Mouse (Mus musculus): ENCODE results near the gene Gm42417.

The Gm42417 gene

GRCm38 (mm10) chr1:36564101-36564500, 24.9 kb upstream of the Gm42417 start:
- no peak for DNase-seq (ENCODE audit: low spot score)

DNA sequence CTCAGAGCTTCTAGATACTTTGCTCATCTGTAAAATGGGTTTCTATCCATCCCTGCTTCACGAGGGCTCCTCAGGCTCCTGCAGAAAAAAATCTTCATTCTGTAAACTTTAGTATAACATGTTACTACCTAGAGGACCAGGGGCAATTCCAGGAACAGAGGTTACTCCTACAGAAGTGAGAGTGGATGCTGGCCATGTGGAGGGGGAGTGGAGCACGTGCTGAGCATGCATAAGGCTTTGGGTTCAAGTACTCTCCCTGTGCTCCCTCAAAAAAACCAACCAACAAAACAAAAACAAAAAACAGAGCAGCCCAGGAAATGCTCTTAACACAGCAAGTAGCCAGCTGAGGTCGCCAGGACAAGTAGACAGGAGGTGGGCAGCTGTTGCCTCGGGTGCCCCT, 24.4 kb upstream of the Gm42417 start:
- no peak for DNase-seq (ENCODE audit: low spot score)

DNA sequence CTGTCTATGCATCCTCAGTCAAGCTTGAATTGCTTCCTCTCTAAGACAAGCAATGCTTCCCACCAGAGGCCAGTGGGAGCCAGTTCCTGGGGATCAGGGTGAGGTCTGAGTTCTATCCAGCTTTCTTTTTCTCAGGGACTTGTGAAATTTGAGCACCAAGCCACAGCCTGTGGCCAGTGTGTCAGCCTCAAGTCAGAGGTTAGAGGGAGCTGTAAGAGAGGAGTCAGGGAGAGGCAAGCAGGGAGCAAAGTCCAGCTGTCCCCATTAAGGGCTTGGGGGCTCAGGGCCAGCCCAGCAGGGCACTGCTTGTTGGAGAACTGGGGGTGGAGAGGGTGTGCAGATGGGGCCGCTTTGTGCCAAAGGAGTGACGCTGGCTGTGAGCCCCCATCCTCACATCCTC, 24.0 kb upstream of the Gm42417 start:
- peak; percentile 69 for DNase-seq (ENCODE audit: low spot score)

GRCm38 (mm10) chr1:36562388-36562787, 23.2 kb upstream of the Gm42417 start:
- no peak for DNase-seq (ENCODE audit: low spot score)

- no peak for DNase-seq (ENCODE audit: low spot score)
Observed at GRCm38 (mm10) chr1:36560903-36561302, 21.7 kb upstream of the Gm42417 start.

DNA sequence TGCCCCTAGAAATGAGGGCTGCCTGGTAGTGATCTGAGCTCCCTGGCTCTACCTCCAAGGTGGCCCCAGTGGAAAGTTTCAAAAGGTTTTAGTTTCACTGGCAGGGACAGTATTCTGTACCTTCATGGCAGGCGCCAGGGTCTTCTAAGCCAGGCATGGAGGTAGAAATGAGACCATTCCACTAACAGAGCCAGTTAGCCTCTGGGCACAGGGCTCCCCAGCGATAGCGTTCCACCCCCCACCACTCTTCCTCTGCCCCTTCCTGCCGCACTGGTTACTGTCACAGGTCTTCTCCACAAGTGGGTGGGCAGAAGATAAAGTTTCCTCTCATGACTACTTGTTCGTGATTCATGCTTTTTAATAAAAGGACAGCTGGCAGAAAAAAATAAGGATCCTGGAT, 20.7 kb upstream of the Gm42417 start:
- DNase-seq (ENCODE audit: low spot score) = no peak

DNA sequence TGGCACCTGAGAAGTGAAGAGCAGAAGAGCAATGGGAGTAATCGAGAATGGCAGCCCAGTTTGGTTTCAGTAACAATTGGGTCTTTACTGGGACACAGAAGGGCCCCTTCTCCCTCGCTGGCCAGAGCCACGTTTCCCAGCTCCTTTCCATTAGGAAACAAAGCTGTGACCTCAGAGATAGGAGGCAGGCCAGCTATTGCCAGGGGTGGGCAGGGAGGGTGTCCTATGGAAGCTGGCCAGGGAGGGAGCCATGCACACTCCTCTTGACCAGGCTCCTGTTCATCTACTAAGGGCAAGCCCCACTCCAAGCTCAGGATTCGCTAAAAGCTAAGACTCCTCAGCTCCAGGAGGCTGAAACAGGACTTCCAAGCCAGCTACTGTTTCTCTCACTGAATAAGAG, 20.0 kb upstream of the Gm42417 start:
- DNase-seq (ENCODE audit: low spot score) = no peak

GRCm38 (mm10) chr1:36558031-36558993, 19.1 kb upstream of the Gm42417 start, which contains the start of gene Sema4c:
Gene Sema4c (minus strand): TSS chr1:36558349.
- DNase-seq (ENCODE audit: low spot score) = peak; percentile 41

GRCm38 (mm10) chr1:36557457-36558011, 18.3 kb upstream of the Gm42417 start:
- DNase-seq (ENCODE audit: low spot score) = no peak

GRCm38 (mm10) chr1:36556553-36557456, 17.6 kb upstream of the Gm42417 start:
- peak; percentile 90 for DNase-seq (ENCODE audit: low spot score)

GRCm38 (mm10) chr1:36555798-36556395, 16.7 kb upstream of the Gm42417 start:
- DNase-seq (ENCODE audit: low spot score) = peak; percentile 27

- DNase-seq (ENCODE audit: low spot score) = no peak
Observed at GRCm38 (mm10) chr1:36554633-36555399, 15.6 kb upstream of the Gm42417 start.

DNA sequence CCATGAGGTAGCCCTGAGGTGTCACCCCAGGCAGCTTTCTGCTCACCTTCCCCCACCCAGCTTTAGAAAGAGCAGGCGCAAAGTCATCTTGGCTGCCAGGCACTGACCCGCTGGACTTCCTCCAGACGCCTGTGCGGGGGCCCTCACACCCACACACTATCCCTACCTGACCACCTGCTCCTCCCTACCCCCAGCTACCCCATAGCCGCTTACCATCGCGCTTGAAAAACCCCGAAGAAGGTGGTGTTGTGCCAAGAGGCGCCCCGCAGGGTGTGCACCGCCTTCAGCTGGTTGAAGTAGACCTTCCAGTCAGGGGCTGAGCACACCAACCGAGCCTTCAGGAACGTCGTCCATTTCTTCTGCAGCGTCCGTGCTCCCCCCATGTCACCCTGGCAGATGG, 13.3 kb upstream of the Gm42417 start:
- DNase-seq (ENCODE audit: low spot score) = no peak

GRCm38 (mm10) chr1:36551904-36552303, 12.7 kb upstream of the Gm42417 start:
- DNase-seq (ENCODE audit: low spot score) = no peak

DNA sequence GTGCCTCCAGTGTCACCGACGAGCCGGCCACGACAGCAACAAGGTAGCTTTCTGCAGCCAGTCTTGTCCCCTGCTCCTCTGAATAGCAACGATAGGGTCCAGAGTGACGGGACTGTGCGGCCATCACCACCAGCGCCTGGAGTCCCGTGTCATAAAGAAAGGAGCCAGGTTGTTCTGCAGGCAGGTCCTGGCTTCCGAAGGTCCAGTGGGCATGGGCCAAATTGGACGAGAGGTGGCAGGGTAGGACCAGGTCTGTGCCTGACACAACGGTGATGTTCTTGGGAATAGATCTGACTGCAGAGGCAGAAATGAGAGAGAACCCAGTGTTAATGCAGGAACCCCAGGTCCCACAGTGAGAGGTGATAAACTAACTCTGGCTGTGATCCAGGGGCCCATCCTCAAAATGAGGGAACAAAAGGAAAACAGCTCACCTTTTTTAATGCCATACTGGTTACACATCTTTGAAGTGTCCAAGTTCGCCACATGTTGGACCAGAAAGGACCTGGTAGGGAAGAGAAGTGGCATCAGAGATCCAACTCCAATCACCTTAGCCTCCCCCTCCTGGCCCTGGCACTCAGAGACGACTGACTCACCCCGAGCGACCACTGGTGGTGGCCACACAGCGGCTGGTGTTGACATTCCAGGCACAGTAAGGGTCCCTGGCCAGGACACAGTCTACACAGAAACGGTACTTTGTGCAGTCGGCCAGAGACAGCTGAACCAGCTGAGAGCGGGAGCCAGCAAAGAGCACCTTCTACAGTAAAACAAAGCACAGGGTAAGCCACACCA, 11.0 kb upstream of the Gm42417 start:
- DNase-seq (ENCODE audit: low spot score) = no peak

DNA sequence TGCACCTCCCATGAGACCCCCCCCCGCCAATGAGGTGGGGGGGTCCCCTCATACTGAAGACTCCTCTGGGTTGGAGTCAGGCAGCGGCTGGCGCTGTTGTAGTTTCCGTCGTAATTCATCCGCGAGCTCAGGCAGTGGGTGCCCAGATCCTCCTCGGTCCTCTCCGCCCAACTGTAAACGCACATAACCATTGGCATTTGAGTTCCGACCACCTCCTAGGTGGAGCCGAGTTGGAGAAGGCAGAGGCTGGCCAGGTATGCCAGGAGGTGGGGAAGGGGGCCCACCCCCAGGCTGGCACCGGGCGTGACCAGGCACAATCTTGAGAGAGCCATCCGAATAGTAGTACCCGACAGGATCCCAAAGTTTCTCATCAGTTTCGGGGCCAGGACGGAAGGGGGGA, 10.3 kb upstream of the Gm42417 start:
- DNase-seq (ENCODE audit: low spot score) = no peak

DNA sequence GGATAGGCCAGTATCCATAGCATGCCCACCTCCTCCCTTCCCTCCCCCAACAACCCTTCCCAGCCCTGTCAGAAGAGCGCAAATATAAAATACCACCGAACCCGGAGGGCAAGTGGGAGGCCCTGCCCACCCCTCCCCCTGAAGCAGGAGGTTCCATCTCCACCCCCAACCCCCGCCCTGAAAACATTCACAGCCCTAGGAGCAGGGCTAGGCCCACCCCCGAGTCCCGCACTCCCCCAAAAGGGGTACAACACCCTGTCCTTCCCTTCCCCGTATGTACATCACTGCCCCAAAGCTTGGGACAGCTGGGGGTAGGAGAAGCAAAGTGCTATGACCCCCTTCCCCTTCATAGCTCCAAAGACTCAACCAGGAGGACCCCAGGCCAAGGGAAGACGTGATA, 9.5 kb upstream of the Gm42417 start:
- DNase-seq (ENCODE audit: low spot score) = no peak

DNA sequence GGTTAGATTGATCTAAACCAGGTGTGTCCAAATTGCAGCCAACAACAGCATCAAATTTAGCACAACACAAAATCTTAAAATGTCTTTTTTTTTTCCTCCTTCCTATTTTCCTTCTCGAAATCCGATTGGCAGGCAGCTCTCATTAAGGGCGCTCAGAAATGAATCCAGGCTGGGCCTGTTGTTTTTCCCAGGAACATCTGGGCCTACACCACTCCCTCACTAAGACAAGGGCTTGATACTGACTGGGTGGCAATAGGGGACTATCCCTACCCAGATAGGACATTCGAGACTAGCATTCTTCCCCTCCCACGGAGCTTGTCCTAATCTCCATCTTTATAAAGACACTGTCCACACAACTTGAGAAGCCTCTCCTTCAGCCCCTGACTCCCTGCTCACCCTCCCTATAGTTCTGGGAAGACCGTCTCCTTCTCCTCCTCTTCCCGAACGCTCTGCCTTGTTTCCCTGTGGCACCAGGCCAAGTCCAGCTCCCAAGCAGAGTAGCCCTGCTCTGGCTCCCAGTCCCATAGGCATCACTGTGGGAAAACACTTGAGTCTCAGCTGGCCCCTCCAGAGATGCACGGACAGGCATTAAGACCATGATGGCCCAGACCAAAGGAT, 8.9 kb upstream of the Gm42417 start:
- DNase-seq (ENCODE audit: low spot score) = peak; percentile 33

DNA sequence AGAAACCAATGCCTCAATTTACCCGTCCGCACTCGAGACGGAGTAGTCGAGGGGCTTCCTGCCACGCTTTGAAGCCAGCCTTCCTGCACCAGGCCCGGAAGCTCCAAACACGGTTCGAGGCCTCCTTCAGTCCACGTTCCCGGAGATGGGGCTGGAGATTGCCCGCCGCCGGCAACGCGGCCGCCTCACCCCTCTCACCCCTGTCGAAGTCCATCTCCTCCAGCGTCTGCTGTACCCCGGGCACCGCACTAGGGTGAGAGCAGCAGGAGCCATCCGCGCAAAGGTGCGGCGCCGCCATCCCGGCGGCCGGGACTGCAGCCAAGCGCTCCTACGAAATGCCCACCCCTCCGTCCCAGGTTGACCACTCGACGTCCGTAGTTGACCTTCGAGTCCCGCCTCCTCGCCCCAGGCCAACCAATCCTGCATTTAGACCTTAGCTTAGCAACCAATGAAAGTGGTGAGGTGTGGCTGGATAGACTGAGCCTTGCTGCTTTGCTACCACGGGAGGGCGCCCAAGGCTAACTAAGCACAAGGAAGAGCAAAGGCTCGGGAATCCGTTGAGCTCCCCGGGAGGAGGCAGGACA, 7.8 kb upstream of the Gm42417 start, which contains the start of gene Ankrd39:
TSS of gene Ankrd39 (minus strand) at position 558 of the 584 bp plus-strand sequence.
- peak; percentile 99 for DNase-seq (ENCODE audit: low spot score)
